In genomic region chr13:21468061-21469019, GRCm38 (mm10) we compare ENCODE assay signal across 8 mouse cellular contexts. TPM values are rescaled to one million over a fixed set of nuclear protein-coding genes. Genes with fewer than 3 reads are reported as not detected.
DNase-seq lines count a peak whose midpoint lies in the region; ATAC-seq lines count a peak whose summit lies in the region.

Gene Nkapl, minus strand, starts transcription at chr13:21468509.

- peak within 1 kb of the TSS; percentile 78 for H3K4me2 ChIP-seq in hindbrain, embryonic 12.5 days (replicated peaks)

- peak within 1 kb of the TSS; percentile 70 for H3K27ac ChIP-seq in hindbrain, embryonic 12.5 days

- peak; percentile 99 for ATAC-seq in hindbrain, embryonic 12.5 days (ENCODE audit: low FRiP score)

- under 1% methylated on average over 53 of the region's 54 CpGs for WGBS in hindbrain, embryonic 12.5 days

- H3K9ac ChIP-seq in hindbrain, embryonic 12.5 days, result peak within 1 kb of the TSS; percentile 71

- 0 out of 2 replicates have a peak, but pooled peaks cover 4% of the 10 kb centered on the region for H3K27me3 ChIP-seq in hindbrain, embryonic 12.5 days

- DNase-seq in NIH3T3 (ENCODE audit: low read depth), result peak; percentile 26
- peak; percentile 85 to 90 for DNase-seq in cerebellum, postnatal 10 days
- peak; percentile 32 to 70 for DNase-seq in frontal cortex, postnatal 10 days (ENCODE audit: low spot score in 2 of 2)
- peak; percentile 61 to 76 for DNase-seq in layer of hippocampus, postnatal 14 days (ENCODE audit: low spot score in 2 of 2)
- peak; percentile 88 for DNase-seq in lung, postnatal 10 days
- DNase-seq in ovary, postnatal 14 days (ENCODE audit: low spot score), result peak; percentile 56
- peak; percentile 48 for DNase-seq in thymus, postnatal 14 days

- H3K4me1 ChIP-seq in hindbrain, embryonic 12.5 days, result 0 out of 2 replicates have a peak, but pooled peaks cover 9% of the 10 kb centered on the region

- no peaks in the 10 kb centered on the region for H3K9me3 ChIP-seq in hindbrain, embryonic 12.5 days (replicated peaks)

- no peaks in the 10 kb centered on the region for H3K36me3 ChIP-seq in hindbrain, embryonic 12.5 days

- peak within 1 kb of the TSS; percentile 53 for H3K4me3 ChIP-seq in hindbrain, embryonic 12.5 days

RNA-seq across cellular contexts. Expression of gene Nkapl, which starts in this region (rescaled TPM):
- 2.5 and 2.7 TPM in 2 replicates for polyA plus RNA-seq in hindbrain, embryonic 12.5 days (2016; fragmentation: Nextera tagmentation; extraction: Ambion mirVana)
- under 1 TPM; 0.69 to 0.74 TPM for total RNA-seq in layer of hippocampus, postnatal 14 days (2021)

Comparison
In these comparisons a context has a peak if more than half of its experiments do, and no peak if none do; other contexts are left out.
1. Peak in every context shown above with its lines: DNase-seq, ATAC-seq, H3K4me3 ChIP-seq and H3K27ac ChIP-seq.
2. Peak in DNase-seq in layer of hippocampus, postnatal 14 days; RNA of the gene not detected or under 1 TPM.
3. DNase-seq: peak in every context shown above with its lines; median percentile 88 in lung, postnatal 10 days; 88 in cerebellum, postnatal 10 days; 68 in layer of hippocampus, postnatal 14 days; 56 in ovary, postnatal 14 days; 51 in frontal cortex, postnatal 10 days; 48 in thymus, postnatal 14 days; 26 in NIH3T3.